Mouse (Mus musculus): ENCODE measurements around the gene Mns1.
"Not testable (repeated sequence)": the region's sequence is repeated elsewhere in the genome, so short reads cannot be mapped to it uniquely, and the experiment has no call there.

Gene Mns1

DNA sequence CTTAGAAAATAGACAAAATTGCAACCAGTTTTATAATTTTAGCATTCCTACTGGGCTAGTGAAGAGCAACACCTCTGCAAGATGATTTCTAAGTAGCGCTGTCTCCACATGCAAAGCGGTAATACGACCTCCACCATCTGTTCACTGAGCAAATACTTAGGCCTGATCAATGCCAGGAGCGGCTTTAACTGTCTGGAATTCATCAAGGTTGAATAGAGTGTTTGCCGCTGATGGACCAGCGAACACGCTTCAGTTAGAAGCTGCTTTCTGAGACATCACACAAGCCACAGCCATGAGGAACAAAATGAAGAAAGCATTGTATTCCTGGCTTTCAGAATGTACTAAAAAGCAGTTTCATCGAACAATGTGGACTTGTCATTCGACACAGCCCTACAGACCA, 2.9 kb upstream of the Mns1 start:
- no peak for DNase-seq

DNA sequence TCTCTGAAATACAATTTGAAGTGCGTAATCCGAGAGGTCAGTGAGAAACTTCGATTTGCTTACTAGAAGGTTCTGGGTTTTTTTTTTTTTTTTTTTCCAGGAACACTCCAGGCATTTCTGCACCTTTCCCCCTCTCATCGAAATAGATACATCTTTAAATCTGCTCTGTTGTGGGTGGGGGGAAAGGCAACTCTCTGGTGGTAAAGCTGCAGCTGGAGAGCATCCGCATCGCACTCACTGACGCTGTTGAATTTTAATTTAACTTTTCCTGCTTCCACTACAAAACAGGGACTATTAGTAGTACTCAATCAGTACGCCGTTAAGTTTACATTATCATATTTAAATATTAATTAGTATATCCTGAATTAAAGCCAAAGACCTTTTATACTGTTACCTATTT, 938 bp downstream of the Mns1 start:
- no peak for DNase-seq

- no peak for DNase-seq
These were observed 2.5 kb downstream of the Mns1 start for GRCm38 (mm10) chr9:72440358-72440757.

DNA sequence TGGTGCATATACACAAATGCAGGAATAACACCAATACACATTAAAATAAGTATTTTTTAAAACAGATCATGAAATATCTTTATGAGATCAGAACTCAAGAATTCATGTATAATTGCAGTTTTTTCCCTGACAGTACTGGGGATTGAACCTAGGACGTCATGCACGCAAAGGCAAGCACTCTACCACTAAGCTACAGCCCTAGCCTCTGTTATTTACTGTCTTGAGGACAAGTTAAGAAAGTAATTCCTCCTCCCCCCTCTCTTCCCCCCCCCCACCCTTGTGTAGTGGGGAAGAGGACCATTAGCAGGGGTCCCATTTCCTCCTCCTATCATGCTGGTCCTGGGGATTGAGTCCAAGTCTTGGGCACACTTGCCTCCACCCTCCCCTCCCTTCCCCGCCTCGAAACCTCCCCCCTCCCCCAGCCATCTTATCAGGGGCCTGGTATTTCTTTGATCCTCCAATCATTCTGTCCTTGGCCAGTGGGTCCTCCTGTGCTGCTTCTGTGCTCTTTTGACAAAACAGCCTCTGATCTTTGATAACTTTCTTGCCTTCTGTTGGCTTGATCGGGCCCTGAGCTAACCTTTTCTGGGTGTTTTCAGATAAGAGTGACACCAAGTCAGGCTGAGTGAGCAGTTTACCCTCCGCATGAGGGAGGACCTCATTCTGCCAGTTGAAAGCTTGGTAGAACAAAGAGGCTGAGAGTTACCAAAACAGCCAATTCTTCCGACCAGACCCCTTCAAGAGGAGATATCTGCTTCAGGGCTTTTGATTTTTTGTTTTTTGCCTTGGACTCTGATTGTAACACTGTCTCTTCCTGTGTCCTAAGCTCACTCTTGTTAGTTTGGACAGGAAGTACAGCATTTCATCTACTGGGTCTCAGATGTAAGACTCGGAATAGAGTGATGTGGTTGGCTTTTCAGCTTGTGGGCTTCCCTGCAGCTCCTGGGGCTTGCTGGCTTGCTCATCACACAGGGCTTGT, 3.4 kb downstream of the Mns1 start:
- no peak for DNase-seq

DNA sequence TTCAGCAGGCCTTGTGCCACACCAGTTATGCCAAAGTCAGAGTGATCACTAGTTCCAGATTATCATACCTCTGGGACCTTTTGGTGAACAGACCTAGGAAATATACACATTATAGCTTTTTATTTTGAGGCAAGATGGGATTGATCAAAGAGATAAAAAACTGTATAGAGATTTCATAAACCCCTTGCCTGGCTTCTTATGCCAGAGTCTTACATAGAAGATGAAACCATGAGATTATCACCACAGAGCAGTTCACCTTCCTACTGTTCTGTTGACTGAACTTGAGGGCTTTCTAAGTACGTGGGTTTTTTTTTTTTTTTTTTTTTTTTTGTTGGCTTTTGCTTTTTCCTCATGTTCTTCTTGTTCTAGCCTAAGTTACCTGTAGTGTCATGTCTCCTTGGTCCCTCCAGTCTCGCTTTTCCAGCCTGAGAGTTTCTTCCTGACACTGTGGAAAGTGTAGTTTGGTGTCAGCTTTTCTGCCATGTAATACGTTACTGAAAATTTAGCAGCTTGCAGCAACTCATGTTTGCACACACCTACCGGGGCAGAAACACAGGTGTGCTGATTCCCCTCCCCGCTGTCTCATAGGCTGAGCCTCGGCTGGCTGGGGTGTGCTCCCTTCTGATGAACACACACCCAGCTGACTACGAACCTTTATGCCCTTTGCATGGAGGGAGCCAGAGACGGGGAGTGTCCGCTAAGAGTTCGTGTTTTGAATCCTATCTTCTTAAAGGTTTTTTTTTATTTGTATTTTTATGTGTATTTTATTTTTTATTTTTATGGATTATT, 4.3 kb downstream of the Mns1 start:
- no peak for DNase-seq

GRCm38 (mm10) chr9:72448026-72448425, 10.2 kb downstream of the Mns1 start:
- peak; percentile 68 for DNase-seq

DNA sequence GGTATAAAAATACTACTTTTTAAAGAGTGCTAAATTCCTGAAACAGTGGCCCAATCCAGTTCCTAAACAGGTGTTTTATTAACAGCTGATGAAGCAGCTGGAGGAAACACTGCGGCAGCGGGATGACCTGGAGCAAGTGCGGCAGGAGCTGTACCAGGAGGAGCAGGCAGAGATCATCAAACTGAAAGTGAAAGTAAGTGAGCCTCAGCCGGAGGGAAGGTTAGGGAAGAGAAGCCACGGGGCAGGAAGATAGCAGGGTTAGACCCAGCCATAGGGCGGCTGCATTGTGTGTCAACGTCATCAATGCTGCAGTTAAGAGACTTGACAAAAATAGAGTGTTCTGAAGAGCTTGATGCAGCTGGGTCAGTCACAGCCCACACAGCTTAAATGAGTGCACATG, 11.6 kb downstream of the Mns1 start:
- DNase-seq: peak; percentile 33

DNA sequence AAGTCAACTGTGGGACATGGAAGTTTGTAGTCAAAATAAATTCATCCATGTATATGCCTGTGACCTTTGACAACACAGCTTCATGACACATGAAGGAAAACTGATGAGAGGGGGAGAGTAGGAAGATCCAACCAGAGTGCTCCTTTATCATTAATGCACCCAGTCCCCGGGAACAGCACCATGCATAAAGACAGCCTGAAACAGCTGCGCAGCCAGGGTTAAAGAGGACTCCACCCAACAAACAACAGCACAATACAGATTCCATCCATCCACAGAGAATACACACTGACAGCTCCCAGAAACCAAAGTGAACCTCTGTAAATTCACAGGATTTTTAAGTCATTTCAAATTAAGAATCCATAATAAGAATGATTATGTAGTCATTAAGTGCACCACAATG, 12.0 kb downstream of the Mns1 start:
- DNase-seq: no peak

DNA sequence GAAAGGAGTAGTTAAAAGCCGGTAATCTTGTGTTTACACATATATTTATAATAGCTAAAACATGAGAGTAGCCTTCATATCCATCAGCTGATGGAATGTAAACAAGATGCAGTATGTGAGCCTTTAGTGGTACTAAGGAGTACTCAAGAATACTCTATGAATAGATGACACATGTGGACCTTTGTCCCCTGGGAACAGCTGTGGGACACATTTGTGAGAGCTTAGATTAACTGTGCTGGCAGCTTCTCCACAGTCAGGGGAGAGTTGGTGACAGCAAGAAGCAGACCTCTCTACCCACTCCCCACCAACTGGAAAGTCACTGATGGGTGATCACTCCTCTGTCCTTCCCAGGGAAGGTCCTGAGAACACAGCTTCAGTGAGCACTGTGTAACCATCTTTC, 12.6 kb downstream of the Mns1 start:
- no peak for DNase-seq

DNA sequence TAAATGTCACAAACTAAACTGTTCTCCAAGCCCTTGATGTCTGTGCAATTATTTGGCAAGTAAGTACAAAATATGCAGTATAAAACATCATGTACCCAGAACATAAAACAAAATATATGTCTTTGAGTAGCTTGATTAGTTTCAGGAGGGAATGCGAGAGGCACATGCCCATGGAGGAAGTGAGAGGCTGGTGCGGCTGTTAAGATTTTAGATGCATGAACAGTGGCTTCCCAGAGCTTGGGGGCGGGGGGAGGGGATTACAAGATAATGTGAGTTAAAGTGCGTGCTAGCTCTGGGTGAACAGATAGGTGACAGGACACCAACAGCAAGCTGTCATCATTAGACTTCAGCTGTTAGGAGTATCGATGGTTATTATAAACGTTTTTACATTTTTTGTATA, 13.3 kb downstream of the Mns1 start:
- no peak for DNase-seq

- DNase-seq: not testable (repeated sequence)
These were observed 16.5 kb downstream of the Mns1 start for GRCm38 (mm10) chr9:72454281-72454680.

DNA sequence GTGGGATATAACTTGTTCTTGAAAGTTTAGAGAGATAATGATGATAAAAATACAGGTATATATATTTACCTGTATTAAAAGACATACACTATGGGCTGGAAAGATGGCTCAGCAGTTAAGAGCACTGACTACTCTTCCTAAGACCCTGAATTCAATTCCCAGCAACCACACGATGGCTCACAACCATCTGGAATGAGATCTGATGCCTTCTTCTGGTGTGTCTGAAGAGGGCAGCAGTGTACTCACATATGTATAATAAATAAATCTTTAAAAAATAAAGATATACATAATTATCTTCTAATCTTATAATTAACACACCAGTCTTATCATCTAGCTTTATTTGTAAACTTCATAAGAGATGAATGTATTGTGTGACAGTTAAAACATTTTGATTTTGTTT, 18.6 kb downstream of the Mns1 start:
- no peak for DNase-seq

DNA sequence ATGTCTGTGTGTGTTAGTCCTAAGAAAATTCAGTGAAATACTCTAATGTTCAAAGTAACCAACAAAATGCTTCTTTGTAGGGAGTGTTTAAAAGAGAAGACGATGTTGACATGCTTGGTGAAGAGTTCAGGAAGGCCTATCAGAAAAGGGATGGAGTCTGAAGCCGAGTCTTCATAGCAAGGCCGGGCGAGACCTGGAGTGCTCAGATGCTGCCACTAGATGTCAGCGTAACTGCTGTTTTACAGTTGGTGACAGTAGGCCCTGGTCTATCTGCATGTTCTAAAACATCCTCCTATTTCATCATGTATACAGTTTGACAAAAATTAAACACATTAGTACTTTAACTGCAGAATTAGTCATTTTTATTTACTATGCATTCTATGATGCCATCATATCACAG, 20.4 kb downstream of the Mns1 start:
- DNase-seq: peak; percentile 68

DNA sequence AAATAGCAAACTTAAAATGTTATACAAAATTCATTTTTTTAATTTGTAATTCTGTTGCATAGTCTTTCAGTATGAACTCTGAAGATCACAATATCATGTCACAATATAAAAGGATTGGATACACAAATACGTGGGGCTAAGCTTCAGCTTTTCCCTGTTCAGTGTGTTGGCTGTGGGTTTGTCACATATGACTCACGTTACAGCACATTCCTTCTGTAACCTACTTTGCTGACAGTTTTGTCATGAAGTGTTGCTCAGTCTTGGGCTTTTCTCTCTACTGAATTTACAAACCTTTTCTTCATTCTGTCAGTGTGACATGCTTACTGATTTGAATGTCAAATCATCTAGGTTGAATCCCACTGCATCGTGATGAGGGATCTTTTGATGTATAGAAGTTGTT, 21.9 kb downstream of the Mns1 start:
- no peak for DNase-seq

GRCm38 (mm10) chr9:72460767-72461166, 23.0 kb downstream of the Mns1 start:
- DNase-seq: no peak

- no peak for DNase-seq
These were observed 24.6 kb downstream of the Mns1 start for GRCm38 (mm10) chr9:72462427-72462826.

DNA sequence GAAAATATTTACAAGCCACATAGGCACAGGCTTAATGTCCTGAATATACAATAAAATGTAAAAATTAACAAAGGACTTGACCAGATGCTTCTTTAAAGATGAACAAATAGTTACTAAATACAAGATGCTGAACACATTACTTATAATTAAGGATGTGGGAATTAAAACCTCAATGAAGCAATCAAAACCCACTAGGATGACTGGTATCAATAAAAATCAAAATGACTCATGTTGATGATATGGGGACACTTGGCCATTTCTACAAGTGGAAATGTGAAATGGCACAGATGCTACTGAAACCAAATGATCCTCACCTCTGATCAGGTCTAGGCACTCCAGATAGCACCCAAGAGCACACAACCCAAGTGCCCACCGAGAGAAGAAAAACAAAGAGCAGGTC, 27.0 kb downstream of the Mns1 start:
- DNase-seq: no peak

DNA sequence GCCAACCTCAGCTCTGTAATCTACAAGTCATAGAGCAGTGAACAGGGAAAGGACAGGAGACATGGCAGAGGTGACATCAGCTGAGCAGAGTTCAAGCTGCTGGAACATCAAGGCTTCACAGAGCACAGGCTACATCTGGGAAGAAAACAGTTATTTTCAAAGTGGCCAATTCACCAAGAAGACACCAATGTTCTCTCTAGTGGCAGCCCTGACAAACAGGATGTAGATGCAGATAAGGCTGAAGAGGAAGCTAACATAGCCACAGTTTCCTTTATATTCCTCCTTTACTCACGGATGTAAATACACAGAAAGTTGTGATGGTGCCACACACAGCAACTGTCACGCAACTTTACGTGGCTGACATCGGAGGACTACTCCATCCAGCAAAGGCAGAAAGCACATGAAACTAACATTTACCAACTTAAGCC, 28.0 kb downstream of the Mns1 start:
- no peak for DNase-seq

GRCm38 (mm10) chr9:72467551-72468407, 30.0 kb downstream of the Mns1 start:
- no peak for DNase-seq

DNA sequence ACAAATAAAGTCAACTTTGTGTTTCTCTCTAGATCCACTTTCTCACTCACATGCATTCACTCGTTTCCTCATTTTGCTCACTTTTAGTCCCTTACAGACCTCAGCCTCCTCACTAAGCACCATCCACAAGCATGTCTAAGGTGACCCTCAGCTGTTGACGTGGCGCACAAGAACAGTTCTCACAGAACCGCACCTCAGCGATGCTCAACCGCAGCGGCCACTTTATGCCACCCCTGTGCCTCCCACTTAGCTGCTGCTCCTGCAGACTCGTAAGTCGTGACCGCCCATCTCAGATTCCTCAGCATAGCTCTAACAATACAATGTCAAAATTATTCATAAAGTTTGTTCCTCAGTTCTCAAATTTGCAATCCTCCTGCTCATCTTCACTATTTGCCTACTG, 30.8 kb downstream of the Mns1 start:
- DNase-seq: no peak

- no peak for DNase-seq
These were observed 32.0 kb downstream of the Mns1 start for GRCm38 (mm10) chr9:72469851-72470250.

DNA sequence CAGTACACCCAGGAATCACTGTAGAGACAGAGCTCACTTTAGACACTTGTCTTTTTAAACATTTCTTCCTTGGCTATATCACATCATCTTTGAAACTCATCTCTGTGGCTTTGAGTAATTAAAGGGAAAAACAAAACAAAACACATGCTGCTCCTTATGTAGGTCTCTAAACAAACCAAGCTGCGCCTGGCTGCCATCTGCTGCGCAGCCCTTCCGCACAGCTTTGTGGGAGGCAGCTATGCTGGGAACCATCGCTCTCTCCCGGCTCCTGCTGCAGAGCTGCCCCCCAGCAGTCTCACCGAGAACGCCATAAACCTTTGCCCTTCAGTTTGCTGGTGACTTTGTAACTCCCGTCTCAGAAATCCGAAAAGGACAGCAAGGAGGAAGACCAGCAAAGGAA, 37.7 kb downstream of the Mns1 start:
- DNase-seq: no peak

DNA sequence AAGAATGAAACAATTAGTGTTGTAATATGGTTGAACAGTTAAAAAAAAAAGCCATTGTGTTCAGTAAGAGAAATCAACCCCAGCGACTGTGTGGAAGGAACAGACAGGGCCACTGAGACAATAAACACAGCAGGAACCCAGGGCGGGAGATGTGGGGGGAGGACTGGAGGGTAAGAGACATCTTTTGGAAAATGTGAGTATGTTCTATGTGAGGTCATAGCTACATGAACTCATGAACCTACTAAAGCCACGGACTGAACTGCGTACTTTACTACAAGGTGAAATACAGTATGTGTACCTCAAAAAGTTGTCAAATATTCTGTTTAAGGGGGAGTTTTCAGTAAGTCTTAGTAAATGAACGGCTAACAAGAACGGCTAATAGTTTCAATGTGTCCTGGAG, 39.5 kb downstream of the Mns1 start:
- DNase-seq: no peak

Measured in kidney, adult 18-20 months (tissue).